Mouse (Mus musculus) adrenal gland, postnatal 36 days (tissue): ENCODE measurements around the gene Suclg1. TPM values are rescaled to one million over a fixed set of nuclear protein-coding genes. Genes with fewer than 3 reads are reported as not detected.

Source experiments
- DNase-seq, 2 experiments: peaks; one replicate each; pipeline ENCODE4 v3.0.0; 2021; ENCODE audit warnings: mixed read lengths in 1 of 2
- total RNA-seq, 2 experiments: library from RNA; stranded (reverse); gene quantifications; 2 replicates each; pipeline ENCODE4 v1.2.3; 2021

The Suclg1 gene
- total RNA-seq, 2 experiments from 2014 or later, result 335 to 349 TPM

DNA sequence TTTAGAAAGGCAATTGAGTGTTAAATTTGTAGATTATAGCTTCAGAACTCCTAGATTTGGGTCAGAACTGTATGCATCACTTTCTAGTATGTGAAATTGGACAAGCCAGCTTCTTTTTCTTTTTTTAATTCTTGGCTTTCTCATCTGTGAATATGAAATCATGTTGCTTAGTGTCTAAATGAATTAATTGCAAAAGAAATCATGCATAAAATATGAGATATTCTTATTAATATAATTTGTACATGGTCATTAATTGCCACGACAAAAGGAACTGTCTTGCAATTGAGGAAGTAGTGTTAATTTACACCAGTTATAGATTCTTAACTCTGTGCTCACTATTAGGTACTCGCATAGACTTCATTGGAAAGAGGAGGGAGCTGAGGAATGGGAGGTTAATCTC lies 74.1 kb downstream of the Suclg1 start:
- no peak for DNase-seq

Other genes starting within 250 kb of the Suclg1 start
- under 1 TPM; 0.03 to 0.07 TPM for gene Dnah6, start 26.7 kb upstream of the Suclg1 start, total RNA-seq
- not detected for gene 4931417E11Rik, start 221.3 kb downstream of the Suclg1 start, total RNA-seq